Mouse (Mus musculus): ENCODE results near the gene Gast.
"Not testable (repeated sequence)": the region's sequence is repeated elsewhere in the genome, so short reads cannot be mapped to it uniquely, and the experiment has no call there.

Gast gene

DNA sequence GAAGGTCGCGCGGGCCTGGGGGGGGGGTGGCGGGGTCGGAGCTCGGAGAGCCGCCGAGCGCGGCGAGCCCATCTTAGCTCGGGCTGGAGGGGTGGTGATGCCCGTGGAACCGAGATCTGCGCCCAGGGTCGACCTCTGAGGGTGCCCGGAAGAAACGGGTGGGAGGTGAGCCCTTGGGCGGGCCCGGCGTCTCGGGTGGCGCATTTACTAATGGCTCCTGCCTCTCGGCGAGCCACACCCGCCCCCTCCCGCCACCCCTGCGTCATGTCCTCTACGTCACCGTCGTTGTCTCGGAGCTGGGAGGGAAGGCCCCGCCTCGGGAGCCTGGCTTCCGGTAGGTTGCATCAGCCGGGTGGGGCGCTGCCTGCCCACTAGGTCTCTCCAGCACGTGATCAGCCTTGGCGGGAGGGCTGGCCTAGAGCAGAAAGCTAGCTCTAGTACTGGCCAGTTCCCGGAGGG is 14.0 kb upstream of the Gast start:
- in situ Hi-C loops (cut with MboI, MseI) = no loop called here

DNA sequence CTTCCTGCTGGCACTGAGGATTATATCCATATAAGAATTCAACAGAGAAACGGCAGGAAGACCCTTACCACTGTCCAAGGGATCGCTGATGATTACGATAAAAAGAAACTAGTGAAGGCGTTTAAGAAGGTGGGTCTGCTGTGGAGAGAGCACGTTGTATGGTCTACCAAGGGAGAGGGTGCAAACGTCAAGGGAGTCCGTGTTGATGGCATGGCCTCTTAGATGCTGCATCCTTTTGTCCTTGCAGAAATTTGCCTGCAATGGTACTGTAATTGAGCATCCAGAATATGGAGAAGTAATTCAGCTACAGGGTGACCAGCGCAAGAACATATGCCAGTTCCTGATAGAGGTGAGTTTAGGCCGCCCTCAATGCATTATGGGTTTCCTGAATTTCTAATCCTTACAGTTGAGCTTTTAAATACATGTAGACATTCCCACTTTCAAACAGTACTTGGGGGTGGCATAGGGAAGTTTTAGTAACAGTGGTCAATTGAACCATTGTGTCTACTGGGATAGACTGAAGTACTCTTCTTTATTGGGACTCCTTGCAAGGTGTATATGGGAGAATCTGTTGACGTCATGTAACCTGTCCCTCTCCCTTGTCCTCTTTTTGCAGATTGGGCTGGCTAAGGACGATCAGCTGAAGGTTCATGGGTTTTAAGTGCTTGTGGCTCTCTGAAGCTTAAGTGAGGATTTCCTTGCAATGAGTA is 13.4 kb upstream of the Gast start:
- in situ Hi-C loops (cut with MboI, MseI) = not testable (repeated sequence)

DNA sequence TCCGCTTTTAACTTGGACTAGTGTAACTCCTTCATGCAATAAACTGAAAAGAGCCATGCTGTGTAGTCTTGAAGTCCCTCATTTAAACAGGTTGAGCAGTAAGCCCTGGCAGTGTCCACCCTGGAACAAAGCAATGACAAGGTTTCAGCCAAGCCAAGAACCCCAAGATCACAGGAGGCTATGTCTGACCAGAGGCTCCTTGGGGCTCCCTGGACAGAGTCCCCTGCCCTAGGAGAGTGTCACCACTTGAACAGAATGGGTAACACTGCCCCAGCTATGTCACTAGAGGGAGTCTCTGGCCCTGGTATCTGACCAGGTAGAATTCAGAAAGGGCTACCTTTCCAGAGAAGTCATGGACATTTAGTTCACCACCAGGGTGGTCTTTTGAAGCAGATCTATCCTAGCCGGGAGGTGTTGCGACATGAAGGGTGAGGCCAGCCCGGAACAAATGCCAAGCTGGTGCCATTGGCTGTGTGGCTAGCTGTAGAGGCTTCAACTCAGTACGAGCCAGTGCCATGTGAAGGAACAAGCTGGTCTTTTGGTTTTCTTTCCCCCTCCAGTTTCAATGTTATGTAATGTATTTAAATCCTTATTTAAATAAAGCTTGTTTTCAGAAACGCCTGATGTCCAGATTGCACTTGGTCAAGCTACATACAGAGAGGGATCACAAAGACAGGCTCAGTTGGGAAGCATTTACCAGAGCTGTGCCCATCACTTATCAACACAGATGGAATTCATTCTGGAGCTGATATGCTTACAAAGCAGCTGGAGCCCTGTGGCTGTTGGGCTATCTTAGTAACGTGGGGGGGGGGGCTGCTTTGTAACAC is 12.5 kb upstream of the Gast start:
- in situ Hi-C loops (cut with MboI, MseI) = not testable (repeated sequence)

DNA sequence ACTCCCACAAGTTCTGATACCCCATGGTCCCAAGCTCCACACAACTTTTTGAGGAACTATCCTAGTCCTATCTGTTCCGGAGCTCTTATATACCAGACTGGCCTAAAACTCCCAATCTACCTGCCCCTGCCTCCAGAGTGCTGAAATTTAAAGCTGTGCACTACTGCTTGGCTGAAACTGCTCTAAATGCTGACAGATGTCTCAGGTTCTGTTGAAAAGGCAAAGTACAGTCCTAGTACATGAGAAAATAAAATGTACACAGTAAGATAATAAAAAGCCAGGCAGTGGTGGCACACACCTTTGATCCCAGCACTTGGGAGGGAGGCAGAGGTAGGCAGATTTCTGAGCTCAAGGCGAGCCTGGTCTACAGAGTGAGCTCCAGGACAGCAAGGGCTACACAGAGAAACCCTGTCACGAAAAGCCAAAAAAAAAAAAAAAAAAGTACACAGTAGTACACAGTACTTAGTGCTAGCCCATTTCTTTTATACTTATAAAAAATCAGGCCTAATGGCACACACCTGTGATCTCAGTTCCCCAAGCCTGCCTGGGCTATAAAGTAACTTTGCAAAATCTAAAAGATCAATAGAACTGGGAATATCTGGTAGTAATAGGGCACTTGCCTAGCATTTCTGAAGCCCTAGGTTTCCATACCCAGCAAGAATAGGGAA is 11.5 kb upstream of the Gast start:
- in situ Hi-C loops (cut with MboI, MseI) = no loop called here

DNA sequence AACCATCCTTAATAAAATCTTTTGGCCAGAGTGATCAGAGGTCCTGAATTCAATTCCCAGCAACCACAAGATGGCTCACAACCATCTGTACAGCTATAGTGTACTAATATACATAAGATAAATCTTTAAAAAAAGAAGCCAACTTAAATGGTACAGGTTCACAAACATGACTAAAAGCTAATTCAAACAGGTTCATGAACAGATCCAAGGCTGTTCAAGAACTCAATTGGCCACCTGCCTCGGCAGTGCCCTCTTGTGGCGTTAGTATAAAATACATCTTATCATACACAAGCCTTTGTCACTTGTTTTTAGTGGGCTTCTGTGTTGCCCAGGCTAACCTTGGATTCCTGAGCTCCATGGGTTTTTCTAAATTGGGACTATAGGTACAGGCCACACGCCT is 10.6 kb upstream of the Gast start:
- in situ Hi-C loops (cut with MboI, MseI) = no loop called here

DNA sequence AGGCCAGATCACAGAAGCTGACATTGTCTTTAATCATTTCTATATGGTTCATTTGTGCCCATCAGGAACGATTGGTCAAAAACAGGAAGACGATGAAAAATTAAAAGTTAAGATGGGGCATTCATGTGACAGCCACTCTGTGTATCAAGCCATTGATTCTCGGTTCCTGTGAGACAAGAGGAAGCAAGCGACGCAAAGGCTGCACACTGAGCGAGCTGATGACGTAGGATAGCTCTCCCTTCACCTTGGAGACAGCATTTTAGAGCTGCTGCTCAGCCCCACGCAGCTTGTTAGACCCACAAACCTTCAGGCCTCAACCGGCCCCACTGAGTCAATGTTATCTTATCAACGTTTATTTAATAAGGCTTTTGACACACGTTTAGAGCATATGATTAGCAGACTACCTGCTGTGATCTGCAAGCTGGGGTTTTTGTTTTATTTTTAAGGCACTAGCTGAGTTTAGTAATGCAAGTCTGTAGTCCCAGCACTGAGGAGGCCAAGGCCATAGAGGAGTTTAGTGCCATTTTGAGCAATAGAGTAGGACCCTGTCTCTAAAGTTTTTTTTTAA is 9.1 kb upstream of the Gast start:
- in situ Hi-C loops (cut with MboI, MseI) = no loop called here

DNA sequence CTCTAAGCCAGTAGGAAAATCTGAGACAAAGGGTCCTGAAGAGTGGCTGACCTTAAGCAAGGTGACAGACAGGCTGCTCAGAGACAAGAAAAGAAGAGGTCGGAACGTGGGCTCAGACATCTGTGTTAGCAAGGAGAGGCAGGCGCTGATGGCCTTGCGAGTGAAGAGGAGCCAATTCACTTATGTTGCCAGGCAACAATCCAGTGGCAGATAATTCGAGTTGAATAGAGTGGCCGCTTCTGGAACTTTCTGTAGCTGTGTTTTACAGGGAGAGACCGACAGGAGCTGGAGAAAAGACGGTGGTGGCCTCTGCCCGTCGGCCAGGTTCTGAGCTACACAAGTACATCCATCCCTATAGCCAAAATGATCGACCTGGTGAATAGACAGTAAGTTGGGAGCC is 6.9 kb upstream of the Gast start:
- in situ Hi-C loops (cut with MboI, MseI) = no loop called here

DNA sequence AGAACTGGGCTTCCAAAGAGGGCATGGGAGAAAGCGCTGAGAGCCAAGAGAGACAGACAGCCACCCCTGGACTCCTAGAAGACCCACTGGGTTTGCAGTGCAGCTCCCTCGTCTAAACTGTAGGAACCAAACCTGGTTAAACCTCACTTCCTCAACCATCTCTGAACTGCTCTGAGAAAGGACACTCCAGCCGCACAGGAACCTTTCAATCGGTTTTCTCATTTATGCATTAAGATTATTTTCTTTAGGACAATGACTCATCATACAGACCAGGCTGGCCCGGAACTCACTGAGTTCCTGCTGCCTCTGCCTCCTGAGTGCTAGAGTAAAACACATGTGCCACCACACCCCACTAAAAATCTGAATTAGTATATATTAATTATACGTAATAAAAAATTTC is 6.4 kb upstream of the Gast start:
- in situ Hi-C loops (cut with MboI, MseI) = no loop called here

DNA sequence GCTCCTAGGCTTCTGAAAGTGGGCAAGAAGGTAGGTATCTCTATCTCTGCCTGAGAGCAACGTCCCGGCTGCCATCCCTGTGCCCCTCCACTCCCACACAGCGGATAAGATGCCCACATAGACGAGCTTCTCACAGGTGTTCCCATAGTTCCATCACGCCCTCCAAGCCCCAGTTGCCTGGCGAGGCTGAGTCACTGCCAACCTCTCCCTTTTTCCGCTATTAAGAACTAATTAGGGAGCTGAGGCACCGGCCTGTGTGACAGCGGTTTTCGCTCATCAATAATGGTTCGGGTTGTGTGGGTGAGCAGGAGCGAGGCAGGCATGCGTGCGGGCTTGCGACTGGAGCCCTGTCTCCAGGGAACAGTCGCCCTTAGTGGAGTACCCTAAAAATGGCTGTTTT is 4.0 kb upstream of the Gast start:
- in situ Hi-C loops (cut with MboI, MseI) = no loop called here

DNA sequence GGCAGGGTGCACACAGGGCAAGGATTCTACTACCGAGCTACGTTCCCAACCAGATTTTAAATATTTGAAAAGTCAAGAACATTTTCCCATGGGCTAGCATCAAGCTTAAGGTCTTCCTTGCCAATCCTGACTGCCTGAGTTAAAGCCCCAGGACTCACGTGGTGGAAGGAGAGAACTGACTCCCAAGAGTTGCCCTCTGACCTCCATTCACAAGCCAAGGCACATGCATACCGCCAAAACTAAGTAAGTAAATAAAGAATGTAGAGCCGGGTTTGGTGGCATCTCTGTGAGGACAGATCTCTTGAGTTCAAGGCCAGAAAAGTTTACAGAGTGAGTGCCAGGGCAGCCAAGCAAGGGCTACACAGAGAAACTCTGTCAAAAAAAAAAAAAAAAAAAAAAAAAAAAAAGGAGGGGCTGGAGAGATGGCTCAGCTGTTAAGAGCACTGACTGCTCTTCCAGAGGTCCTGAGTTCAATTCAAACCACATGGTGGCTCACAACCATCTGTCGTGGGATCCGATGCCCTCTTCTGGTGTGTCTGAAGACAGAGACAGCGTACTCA is 3.3 kb upstream of the Gast start:
- in situ Hi-C loops (cut with MboI, MseI) = not testable (repeated sequence)

DNA sequence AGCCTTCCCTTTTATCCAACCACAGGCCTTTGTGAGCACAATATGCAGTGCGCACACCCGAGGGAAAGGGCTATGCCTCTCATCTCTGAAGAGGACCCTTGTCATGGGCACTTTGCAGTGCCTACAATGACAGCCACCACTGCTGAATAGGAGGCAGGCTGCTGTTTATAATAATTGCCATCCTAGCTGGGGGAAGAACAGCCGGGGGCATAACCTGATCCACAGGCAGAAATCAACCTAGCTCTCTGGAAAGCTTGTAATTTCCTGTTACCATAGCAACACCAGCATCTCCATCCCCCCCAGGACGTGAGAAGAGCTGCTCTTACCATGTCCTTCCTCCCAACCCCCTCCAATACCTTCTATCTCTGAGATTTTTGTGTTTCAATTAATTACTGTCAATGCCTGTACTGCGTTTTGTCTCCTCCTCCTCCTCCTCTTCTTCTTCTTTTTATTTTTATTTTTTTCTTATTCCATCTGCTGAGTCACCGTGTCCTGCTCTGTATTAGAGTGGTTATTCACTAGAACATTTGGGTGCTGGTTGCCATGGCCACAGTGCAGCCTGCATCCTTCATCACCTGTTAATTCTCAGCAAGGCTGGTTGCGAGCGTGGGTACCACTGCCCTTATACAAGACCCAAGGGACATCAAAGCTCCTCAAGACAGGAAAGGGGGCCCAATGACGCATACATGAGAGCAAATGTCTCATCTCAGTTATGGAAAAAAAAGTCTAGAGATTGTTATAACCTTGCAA is 1.3 kb upstream of the Gast start:
- in situ Hi-C loops (cut with MboI, MseI) = no loop called here

DNA sequence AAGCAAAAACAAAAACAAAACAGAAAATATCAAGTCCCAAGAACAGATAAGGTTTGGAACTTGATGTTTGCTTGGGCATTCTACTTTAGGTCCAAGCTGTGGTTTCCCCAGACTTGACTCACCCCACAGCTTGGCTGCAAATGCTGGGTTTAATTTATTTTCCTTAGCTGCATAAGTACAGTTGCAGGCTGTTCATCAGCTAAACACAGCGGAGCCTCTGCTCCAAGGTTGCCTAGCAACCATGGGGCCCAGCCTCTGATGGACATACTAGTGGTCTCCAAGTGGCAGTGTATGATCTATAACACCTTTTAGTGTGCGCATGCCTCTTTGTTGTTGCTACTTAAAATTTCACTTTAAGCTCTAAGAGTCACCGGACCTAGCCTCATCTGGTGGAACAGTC is 1.5 kb downstream of the Gast start:
- in situ Hi-C loops (cut with MboI, MseI) = no loop called here

DNA sequence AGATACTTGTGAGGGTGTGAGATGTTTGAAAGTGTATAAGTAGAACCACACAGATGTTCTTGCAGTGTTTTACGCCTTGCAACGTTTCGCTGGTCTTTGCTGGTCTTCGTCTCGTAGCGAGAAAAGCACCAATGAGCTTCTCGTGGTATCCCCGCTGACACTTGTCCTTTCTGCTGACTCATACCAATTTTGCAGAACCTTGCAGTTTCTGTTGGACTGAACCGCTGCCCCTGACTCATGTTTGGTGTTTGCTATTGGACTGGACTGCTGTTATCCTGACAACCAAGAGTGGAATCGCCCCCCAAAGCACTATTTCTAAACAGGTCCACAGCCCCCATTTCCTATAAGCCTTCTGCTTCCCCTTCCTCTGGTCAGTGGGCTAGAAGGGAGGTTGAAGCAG is 10.1 kb downstream of the Gast start:
- in situ Hi-C loops (cut with MboI, MseI) = no loop called here

DNA sequence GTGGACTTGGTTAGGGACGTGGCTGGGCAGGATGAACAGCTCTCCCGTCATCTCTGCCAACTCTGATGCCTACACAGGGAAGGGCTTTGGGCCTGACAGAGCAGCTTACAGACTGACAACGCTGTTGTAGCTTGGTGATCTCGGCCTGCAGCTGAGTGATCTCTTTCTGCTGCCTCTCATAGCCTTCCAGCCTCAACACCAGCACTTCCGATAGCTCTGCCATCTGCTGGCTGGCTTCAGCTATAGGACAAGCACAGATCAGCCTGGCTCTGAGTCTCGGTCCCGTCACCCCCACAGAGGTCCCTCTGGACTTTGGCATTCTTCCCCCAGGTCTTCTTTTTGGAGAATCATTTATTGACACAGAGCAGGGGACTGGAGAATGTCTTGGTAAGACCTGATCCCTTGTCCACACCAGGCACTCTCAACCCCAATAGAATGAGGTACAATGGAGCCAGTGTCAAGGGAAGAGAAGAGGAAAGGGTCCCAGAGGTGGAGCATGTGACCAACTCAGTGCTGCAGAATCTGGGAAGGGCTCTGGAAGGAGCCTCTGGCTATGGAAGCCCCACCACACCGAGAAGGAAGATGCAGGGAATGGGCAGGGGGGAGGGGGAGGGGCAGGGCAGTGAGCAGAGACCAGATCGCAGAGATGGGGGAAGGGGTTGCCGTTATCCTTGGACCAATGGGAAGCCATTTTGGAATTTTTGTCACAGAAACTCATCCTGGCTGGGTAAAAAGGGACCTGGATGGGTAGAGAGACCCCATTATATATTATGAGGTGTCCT is 18.1 kb downstream of the Gast start:
- in situ Hi-C loops (cut with MboI, MseI) = no loop called here

DNA sequence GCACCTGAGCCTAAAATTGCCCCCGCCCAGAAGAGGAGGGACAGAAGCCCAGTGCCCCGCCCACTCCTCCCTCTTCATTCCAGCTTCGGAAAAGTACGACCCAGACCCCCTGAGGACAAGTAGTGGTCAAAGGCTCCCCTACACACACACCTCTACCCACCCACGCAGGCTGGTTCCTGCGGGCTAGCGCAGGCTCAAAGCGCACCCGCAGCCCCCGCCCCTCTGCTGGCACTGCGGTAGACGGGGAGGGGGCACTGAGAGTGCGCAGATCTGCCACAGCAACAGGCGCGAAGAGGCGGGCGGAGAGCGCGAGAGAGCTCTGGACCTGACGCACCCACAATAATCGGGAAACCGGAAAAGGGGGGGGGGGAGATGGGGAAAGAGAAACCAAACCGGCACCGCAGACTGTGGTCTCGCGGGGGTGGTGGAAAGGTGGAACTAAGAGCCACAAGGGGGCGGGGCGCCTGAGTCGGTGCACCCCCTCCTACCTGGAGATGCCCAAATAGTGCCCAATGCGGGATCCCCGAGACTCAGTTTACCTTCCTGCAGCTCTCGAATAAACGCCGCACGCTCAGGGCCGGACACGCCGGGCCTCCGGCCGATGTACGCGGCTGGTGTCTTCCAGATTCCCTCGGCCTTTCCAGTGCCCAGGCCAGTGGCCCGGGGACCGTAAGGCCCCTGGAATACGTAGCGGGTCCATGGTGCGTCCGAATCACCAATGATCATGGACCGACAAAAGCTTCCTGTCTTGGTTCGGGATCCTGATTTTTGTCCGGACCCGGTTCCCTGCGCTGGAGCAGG is 21.1 kb downstream of the Gast start:
- in situ Hi-C loops (cut with MboI, MseI) = no loop called here

DNA sequence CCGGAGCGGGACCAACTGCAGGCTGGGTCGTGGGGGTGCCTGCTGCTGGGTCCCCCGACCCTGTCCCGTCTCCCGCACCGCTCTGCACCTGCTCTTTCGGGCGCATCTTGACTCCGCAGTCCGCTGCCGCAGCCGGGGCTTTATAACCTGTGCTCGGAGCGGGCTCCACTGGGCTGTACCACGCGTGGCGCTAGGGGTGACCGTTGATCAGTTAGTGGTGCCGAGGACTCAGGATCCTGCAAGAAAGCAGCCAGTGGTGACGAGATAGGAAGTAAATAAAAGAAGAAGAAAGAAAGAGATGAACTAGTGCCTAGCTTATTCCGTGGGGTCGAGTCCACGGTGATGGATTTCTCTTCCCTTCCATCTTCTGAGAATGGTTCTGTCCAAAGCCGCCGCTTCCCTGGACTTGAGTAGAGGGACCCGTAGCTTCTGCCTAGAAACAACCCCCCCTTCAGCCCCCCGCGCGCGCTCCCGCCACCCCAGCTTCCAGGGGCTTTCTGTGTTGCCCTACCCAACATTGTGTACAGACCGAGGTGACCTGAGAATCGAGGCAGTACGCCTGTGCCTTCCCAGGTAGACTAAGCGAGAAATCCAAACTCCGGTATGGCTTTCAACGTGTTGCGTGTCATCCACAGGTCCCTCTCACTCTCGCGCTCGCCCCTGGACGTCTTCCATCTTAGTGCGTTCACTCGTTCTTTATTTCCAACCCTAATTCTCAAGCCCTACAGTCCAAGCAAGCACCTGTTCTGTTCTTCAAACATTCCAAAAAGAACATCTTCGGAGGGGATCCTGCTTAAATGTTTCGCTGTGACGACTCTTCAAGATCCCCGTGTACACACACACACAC is 22.0 kb downstream of the Gast start, which contains the start of gene Hap1:
Hap1 (minus strand) TSS at position 157 of the 847 bp plus-strand sequence.
- in situ Hi-C loops (cut with MboI, MseI) = no loop called here

DNA sequence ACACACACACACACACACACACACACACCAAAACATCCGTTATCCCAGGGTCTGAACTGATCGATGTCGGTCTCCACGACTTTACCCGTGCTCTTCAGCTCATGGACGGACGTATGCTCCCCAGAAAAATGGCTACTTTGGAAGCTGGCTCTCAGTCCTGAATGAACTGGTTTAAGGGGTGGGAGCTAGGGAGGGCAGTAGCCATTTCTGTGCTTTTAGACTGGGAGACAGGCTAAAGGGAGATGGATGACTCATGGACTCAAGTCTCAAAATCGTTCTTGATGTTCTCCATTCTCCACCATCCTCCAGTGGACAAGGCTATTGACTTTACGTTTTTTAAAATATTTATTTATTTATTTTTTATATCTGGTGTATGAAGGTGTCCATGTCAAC is 22.6 kb downstream of the Gast start:
- in situ Hi-C loops (cut with MboI, MseI) = no loop called here

DNA sequence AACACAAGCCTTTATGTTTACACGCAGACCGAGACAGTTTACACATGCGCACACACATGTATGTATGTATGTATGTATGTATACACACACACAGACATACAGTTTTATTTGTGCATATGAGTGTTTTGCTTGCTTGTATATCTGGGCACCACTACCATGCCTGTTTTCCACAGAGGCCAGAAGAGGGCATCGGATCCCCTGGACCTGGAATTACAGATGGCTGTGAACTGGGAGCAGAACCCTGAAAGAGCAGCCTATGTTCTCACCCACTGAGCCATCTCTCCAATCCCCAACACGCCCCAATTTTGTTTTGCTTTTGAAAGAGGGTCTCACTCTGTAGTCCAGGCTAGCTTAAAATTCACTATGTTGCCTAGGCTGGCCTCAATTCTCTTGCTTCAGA is 23.2 kb downstream of the Gast start:
- in situ Hi-C loops (cut with MboI, MseI) = no loop called here

DNA sequence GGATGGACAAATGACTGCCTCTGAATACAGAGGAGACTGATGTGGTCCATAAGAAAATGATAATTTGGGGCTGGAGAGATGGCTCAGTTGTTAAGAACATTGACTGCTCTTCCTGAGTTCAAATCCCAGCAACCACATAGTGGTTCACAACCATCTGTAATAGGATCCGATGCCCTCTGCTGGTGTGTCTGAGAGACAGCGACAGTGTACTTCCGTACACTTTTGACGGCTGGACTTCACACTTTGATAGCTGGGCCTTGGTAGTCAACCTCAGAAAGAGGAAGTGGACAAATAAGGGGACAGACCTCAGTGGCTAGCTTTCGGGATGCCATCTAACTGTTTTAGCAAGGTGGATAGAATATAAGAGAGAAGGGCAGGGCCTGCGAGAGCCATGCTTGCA is 26.0 kb downstream of the Gast start:
- in situ Hi-C loops (cut with MboI, MseI) = no loop called here

Data from T-helper 1 cell (primary cell).